In the genomic region with DNA sequence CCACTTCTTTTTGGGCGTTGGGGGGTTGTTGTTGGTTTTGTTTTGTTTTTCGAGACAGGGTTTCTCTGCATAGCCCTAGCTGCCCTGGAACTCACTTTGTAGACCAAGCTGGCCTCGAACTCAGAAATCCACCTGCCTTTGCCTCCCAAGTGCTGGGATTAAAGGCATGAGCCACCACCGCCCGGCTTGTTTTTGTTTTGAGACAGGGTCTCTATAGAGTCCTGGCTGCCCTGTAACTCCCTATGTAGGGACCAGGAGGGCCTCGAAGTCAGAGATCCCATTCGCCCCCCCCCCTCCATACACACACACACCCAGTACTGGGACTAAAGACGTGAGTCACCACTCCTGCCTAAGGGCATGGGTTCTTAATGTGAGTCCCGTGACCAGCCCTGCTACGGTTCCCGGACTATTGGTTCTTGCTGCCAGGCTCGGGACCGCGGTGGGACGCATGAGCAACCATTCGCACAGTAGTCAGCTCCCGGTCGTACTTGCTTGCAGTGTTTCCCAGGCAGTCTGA, we compare ENCODE assay signal across 8 mouse cellular contexts. TPM values are rescaled to one million over a fixed set of nuclear protein-coding genes. Genes with fewer than 3 reads are reported as not detected.
DNase-seq lines count a peak whose midpoint lies in the region; ATAC-seq and TF ChIP-seq lines count a peak whose summit lies in the region.

No protein-coding gene starts in this region.

- no peaks in the 10 kb centered on the region for H3K79me2 ChIP-seq in heart, adult 2 months (replicated peaks; ENCODE audit: control insufficient read depth, insufficient read depth, low read length)

- TF ChIP-seq EP300 in heart, adult 2 months (IDR thresholded peaks at IDR 0.05; ENCODE audit: insufficient read depth, low read depth, low read length), result no peak

- no peak for TF ChIP-seq CTCF in heart, adult 2 months (IDR thresholded peaks at IDR 0.05)
- TF ChIP-seq CTCF in kidney, adult 2 months (conservative IDR thresholded peaks at IDR 0.05; ENCODE audit: insufficient read depth, insufficient read length, low read depth, low read length), result no peak

- H3K4me2 ChIP-seq in lung, embryonic 16.5 days (ENCODE audit: low read depth, low read length), result peak overlapping the region; percentile 75

- 0 out of 2 replicates have a peak overlapping the region, but pooled peaks have one; percentile 10 for H3K9ac ChIP-seq in heart, adult 2 months (ENCODE audit: low read depth, low read length)
- H3K9ac ChIP-seq in lung, embryonic 16.5 days (ENCODE audit: low read length), result peak overlapping the region; percentile 60

- under 1% methylated on average over 18 of the region's 18 CpGs for WGBS in heart, adult 2 months
- under 1% methylated on average over 18 of the region's 18 CpGs for WGBS in kidney, adult 2 months
- WGBS in lung, embryonic 16.5 days, result 0% methylated on average over 18 of the region's 18 CpGs

- H3K27ac ChIP-seq in heart, adult 2 months, result peak overlapping the region; percentile 75
- H3K27ac ChIP-seq in kidney, adult 2 months (ENCODE audit: insufficient read depth, low read depth, low read length), result peak overlapping the region; percentile 72
- H3K27ac ChIP-seq in lung, embryonic 16.5 days (ENCODE audit: low read length), result peak overlapping the region; percentile 34

- intact Hi-C loops in heart, adult 2 months (cut with DNase I), result loop anchor here (1.0 to 10.0 kb wide), 3 partner anchors 7 to 1189 kb away; partner anchors contain the start of genes 2010111I01Rik, Ercc6l2 and Habp4

- TF ChIP-seq POLR2A in heart, adult 2 months (IDR thresholded peaks at IDR 0.05; ENCODE audit: insufficient read depth, low read depth, low read length), result 0 out of 2 replicates have a peak, but pooled peaks have one; percentile 20
- TF ChIP-seq POLR2A in kidney, adult 2 months (IDR thresholded peaks at IDR 0.05; ENCODE audit: low read depth, low read length), result no peak

- H3K4me1 ChIP-seq in heart, adult 2 months (ENCODE audit: control insufficient read depth, insufficient read depth, low read length), result no peaks in the 10 kb centered on the region; the same call in 1 of the 2 replicates
- H3K4me1 ChIP-seq in kidney, adult 2 months (ENCODE audit: control insufficient read depth, insufficient read depth, low read length), result peaks cover 7% of the 10 kb centered on the region; the same call in 1 of the 2 replicates
- peaks cover 22% of the 10 kb centered on the region for H3K4me1 ChIP-seq in lung, embryonic 16.5 days (replicated peaks; ENCODE audit: control insufficient read depth, insufficient read depth, low read length)

- DNase-seq in gastrocnemius, adult 18-20 months (ENCODE audit: low spot score), result peak; percentile 50
- DNase-seq in gastrocnemius, postnatal 25 days, result no peak
- peak; percentile 29 for DNase-seq in cerebellum, postnatal 14 days
- DNase-seq in heart, adult 2 months, result peak; percentile 69 to 75
- peak; percentile 94 for DNase-seq in kidney, adult 2 months
- peak; percentile 48 for DNase-seq in ovary, adult 18-20 months (ENCODE audit: low spot score)
- peak; percentile 37 for DNase-seq in urinary bladder, postnatal 25 days (ENCODE audit: low spot score)

- no peaks in the 10 kb centered on the region for H3K9me3 ChIP-seq in lung, embryonic 16.5 days (ENCODE audit: control insufficient read depth, low read length)

- H3K4me3 ChIP-seq in heart, adult 2 months, result peak overlapping the region; percentile 90
- peak overlapping the region; percentile 31 for H3K4me3 ChIP-seq in kidney, adult 2 months (ENCODE audit: insufficient read depth, low read depth, low read length)
- peak overlapping the region; percentile 97 for H3K4me3 ChIP-seq in lung, embryonic 16.5 days (ENCODE audit: low read length)

- H3K36me3 ChIP-seq in heart, adult 2 months (ENCODE audit: control insufficient read depth, insufficient read depth, low read length), result no peaks in the 10 kb centered on the region; the same call in none of the 2 replicates
- H3K36me3 ChIP-seq in kidney, adult 2 months (ENCODE audit: control insufficient read depth, insufficient read depth, low read length), result no peaks in the 10 kb centered on the region
- H3K36me3 ChIP-seq in lung, embryonic 16.5 days (ENCODE audit: control insufficient read depth, insufficient read depth, low read length), result no peaks in the 10 kb centered on the region

- no peaks in the 10 kb centered on the region for H3K27me3 ChIP-seq in heart, adult 2 months (ENCODE audit: control insufficient read depth, insufficient read depth, low read length)
- H3K27me3 ChIP-seq in kidney, adult 2 months (replicated peaks; ENCODE audit: control insufficient read depth, insufficient read depth, low read length), result no peaks in the 10 kb centered on the region
- H3K27me3 ChIP-seq in lung, embryonic 16.5 days (ENCODE audit: control insufficient read depth, insufficient read depth, low read depth, low read length), result no peaks in the 10 kb centered on the region

- peak; percentile 27 for ATAC-seq in lung, embryonic 16.5 days (ENCODE audit: low read depth)

RNA-seq across cellular contexts. Expression of gene Zfp367, which starts 0.8 kb away (rescaled TPM):
- 10 to 100 TPM; 33.2 to 34.5 TPM for total RNA-seq in gastrocnemius, adult 18-20 months (2021)
- 10 to 100 TPM; 17.5 to 18.6 TPM for total RNA-seq in gastrocnemius, postnatal 25 days (2021)
- total RNA-seq in heart, adult 2 months (2021), result 10 to 100 TPM; 20.9 to 23.0 TPM
- 14.4 and 27.1 TPM in 2 replicates for polyA plus RNA-seq in heart, adult 2 months (2012; rRNA removed)
- polyA plus RNA-seq in kidney, adult 2 months (2012; rRNA removed), result 12.2 and 15.5 TPM in 2 replicates
- 22.9 and 24.1 TPM in 2 replicates for polyA plus RNA-seq in lung, embryonic 16.5 days (2015; fragmentation: Nextera tagmentation; extraction: Ambion mirVana)

RNA-seq across cellular contexts. Expression of gene Habp4, which starts 7.8 kb away (rescaled TPM):
- 10 to 100 TPM; 25.1 to 28.4 TPM for total RNA-seq in gastrocnemius, adult 18-20 months (2021)
- 10 to 100 TPM; 24.6 to 25.2 TPM for total RNA-seq in gastrocnemius, postnatal 25 days (2021)
- total RNA-seq in heart, adult 2 months (2021), result 10 to 100 TPM; 47.7 to 48.2 TPM
- 29.3 and 37.6 TPM in 2 replicates for polyA plus RNA-seq in heart, adult 2 months (2012; rRNA removed)
- polyA plus RNA-seq in kidney, adult 2 months (2012; rRNA removed), result 35.8 and 37.6 TPM in 2 replicates
- 16.5 and 18.0 TPM in 2 replicates for polyA plus RNA-seq in lung, embryonic 16.5 days (2015; fragmentation: Nextera tagmentation; extraction: Ambion mirVana)

RNA-seq across cellular contexts. Expression of gene Slc35d2, which starts 24.6 kb away (rescaled TPM):
- under 1 TPM; 0.50 to 0.66 TPM for total RNA-seq in gastrocnemius, adult 18-20 months (2021)
- under 1 TPM; 0.72 to 0.88 TPM for total RNA-seq in gastrocnemius, postnatal 25 days (2021)
- total RNA-seq in heart, adult 2 months (2021), result 1 to 10 TPM; 1.3 to 1.6 TPM
- 1.7 and 3.1 TPM in 2 replicates for polyA plus RNA-seq in heart, adult 2 months (2012; rRNA removed)
- polyA plus RNA-seq in kidney, adult 2 months (2012; rRNA removed), result 10.9 and 13.8 TPM in 2 replicates
- 5.1 and 6.9 TPM in 2 replicates for polyA plus RNA-seq in lung, embryonic 16.5 days (2015; fragmentation: Nextera tagmentation; extraction: Ambion mirVana)

Comparison
In these comparisons a context has a peak if more than half of its experiments do, and no peak if none do; other contexts are left out.
1. H3K4me3 ChIP-seq: peak in every context shown above with its lines; median percentile 97 in lung, embryonic 16.5 days; 90 in heart, adult 2 months; 31 in kidney, adult 2 months.